Mouse (Mus musculus) hindbrain, embryonic 10.5 days (tissue): Measurements from ENCODE around the gene Tbc1d30. TPM values are rescaled to one million over a fixed set of nuclear protein-coding genes. Genes with fewer than 3 reads are reported as not detected.

ENCODE experiments used
- DNase-seq: peaks from one replicate; pipeline ENCODE4 v3.0.0-alpha.2; 2017; ENCODE audit warnings: low spot score
- H3K27ac ChIP-seq: fragments of 300-500 bp; sonication (generic); 2 replicates; pipeline ENCODE4 v1.5.1; 2016; ENCODE audit warnings: mild to moderate bottlenecking, moderate library complexity
- H3K27me3 ChIP-seq: fragments of 300-500 bp; sonication (generic); 2 replicates; pipeline ENCODE4 v1.6.1; 2016; ENCODE audit warnings: mild to moderate bottlenecking; ENCODE audit not compliant: poor library complexity, insufficient read depth, severe bottlenecking
- H3K36me3 ChIP-seq: fragments of 300-500 bp; sonication (generic); 2 replicates; pipeline ENCODE4 v1.6.1; 2016; ENCODE audit warnings: mild to moderate bottlenecking, moderate library complexity
- H3K4me1 ChIP-seq: fragments of 300-500 bp; sonication (generic); replicated peaks from 2 replicates; pipeline ENCODE4 v1.6.1; 2016; ENCODE audit warnings: mild to moderate bottlenecking
- H3K4me3 ChIP-seq: fragments of 300-500 bp; sonication (generic); 2 replicates; pipeline ENCODE4 v1.5.1; 2016; ENCODE audit warnings: mild to moderate bottlenecking, moderate library complexity
- H3K9me3 ChIP-seq: fragments of 300-500 bp; sonication (generic); 2 replicates; pipeline ENCODE4 v1.6.1; 2016; ENCODE audit warnings: mild to moderate bottlenecking, moderate library complexity
- WGBS: fragments of 180-500 bp; shearing (Covaris S2); methylation state at CpG from one replicate; pipeline ENCODE4 v1.1.7; 2016; 5-methylcytosine and 5-hydroxymethylcytosine counted together
- polyA plus RNA-seq: library from polyadenylated mRNA; unstranded; fragments of >200 nt; fragmentation: Nextera tagmentation; extraction: Ambion mirVana; gene quantifications from 2 replicates; pipeline ENCODE4 v1.2.1, GENCODE M21; 2016

Tbc1d30 gene
- polyA plus RNA-seq, 1 experiment from 2014 or later: 4.1 TPM

- no peak for DNase-seq
- H3K36me3 ChIP-seq: no peaks in the 10 kb centered on the region
- no peak overlapping the region for H3K27ac ChIP-seq
- 0 out of 2 replicates have a peak, but pooled peaks cover 3% of the 10 kb centered on the region for H3K4me1 ChIP-seq
- no peaks in the 10 kb centered on the region for H3K9me3 ChIP-seq
- H3K27me3 ChIP-seq: no peaks in the 10 kb centered on the region
- WGBS: 96% methylated on average over 4 of the region's 4 CpGs
- no peak overlapping the region for H3K4me3 ChIP-seq
Measured at GRCm38 (mm10) chr10:121249820-121250219, 101.3 kb downstream of the Tbc1d30 start.

GRCm38 (mm10) chr10:121247545-121247944 is 103.5 kb downstream of the Tbc1d30 start:
- WGBS: 94% methylated on average over 11 of the region's 11 CpGs
- H3K4me1 ChIP-seq: 0 out of 2 replicates have a peak, but pooled peaks cover 3% of the 10 kb centered on the region
- no peaks in the 10 kb centered on the region for H3K36me3 ChIP-seq
- H3K27ac ChIP-seq: no peak overlapping the region
- H3K27me3 ChIP-seq: no peaks in the 10 kb centered on the region
- H3K9me3 ChIP-seq: no peaks in the 10 kb centered on the region
- no peak for DNase-seq
- H3K4me3 ChIP-seq: no peak overlapping the region

GRCm38 (mm10) chr10:121246971-121247370 is 104.1 kb downstream of the Tbc1d30 start:
- WGBS: 82% methylated on average over 21 of the region's 21 CpGs
- no peak overlapping the region for H3K4me3 ChIP-seq
- no peaks in the 10 kb centered on the region for H3K27me3 ChIP-seq
- H3K9me3 ChIP-seq: no peaks in the 10 kb centered on the region
- no peak overlapping the region for H3K27ac ChIP-seq
- no peak for DNase-seq
- 0 out of 2 replicates have a peak, but pooled peaks cover 3% of the 10 kb centered on the region for H3K4me1 ChIP-seq
- no peaks in the 10 kb centered on the region for H3K36me3 ChIP-seq

- no peaks in the 10 kb centered on the region for H3K36me3 ChIP-seq
- H3K27ac ChIP-seq: no peak overlapping the region
- 89% methylated on average over 23 of the region's 23 CpGs for WGBS
- H3K27me3 ChIP-seq: no peaks in the 10 kb centered on the region
- DNase-seq: no peak
- no peaks in the 10 kb centered on the region for H3K9me3 ChIP-seq
- 0 out of 2 replicates have a peak, but pooled peaks cover 1% of the 10 kb centered on the region for H3K4me1 ChIP-seq
- no peak overlapping the region for H3K4me3 ChIP-seq
Measured at GRCm38 (mm10) chr10:121243373-121244207, 107.5 kb downstream of the Tbc1d30 start.

- Histone ChIP-seq H3K4me3 (no peak overlapping the region), H3K27me3 (no peaks in the 10 kb centered on the region), H3K4me1 (0 out of 2 replicates have a peak, but pooled peaks cover 3% of the 10 kb centered on the region), H3K36me3 (no peaks in the 10 kb centered on the region), H3K27ac (no peak overlapping the region), H3K9me3 (no peaks in the 10 kb centered on the region)
- DNase-seq: no peak
- WGBS: 82% methylated on average over 10 of the region's 10 CpGs
Measured at GRCm38 (mm10) chr10:121242596-121242995, 108.5 kb downstream of the Tbc1d30 start.

- no peak for DNase-seq
- Histone ChIP-seq H3K4me3 (no peak overlapping the region), H3K36me3 (no peaks in the 10 kb centered on the region), H3K27ac (no peak overlapping the region), H3K4me1 (0 out of 2 replicates have a peak, but pooled peaks cover 3% of the 10 kb centered on the region), H3K9me3 (no peaks in the 10 kb centered on the region), H3K27me3 (no peaks in the 10 kb centered on the region)
- WGBS: 91% methylated on average over 10 of the region's 10 CpGs
Measured at GRCm38 (mm10) chr10:121239065-121239464, 112.0 kb downstream of the Tbc1d30 start.

- Histone ChIP-seq H3K4me3 (no peak overlapping the region), H3K36me3 (no peaks in the 10 kb centered on the region), H3K27me3 (no peaks in the 10 kb centered on the region), H3K4me1 (0 out of 2 replicates have a peak, but pooled peaks cover 3% of the 10 kb centered on the region), H3K27ac (no peak overlapping the region), H3K9me3 (no peaks in the 10 kb centered on the region)
- DNase-seq: no peak
- 69% methylated on average over 16 of the region's 16 CpGs for WGBS
Measured at GRCm38 (mm10) chr10:121238551-121238950, 112.5 kb downstream of the Tbc1d30 start.

GRCm38 (mm10) chr10:121237377-121237776 is 113.7 kb downstream of the Tbc1d30 start:
- no peaks in the 10 kb centered on the region for H3K36me3 ChIP-seq
- 0 out of 2 replicates have a peak, but pooled peaks cover 3% of the 10 kb centered on the region for H3K4me1 ChIP-seq
- H3K27ac ChIP-seq: no peak overlapping the region
- no peaks in the 10 kb centered on the region for H3K27me3 ChIP-seq
- WGBS: 82% methylated on average over 5 of the region's 5 CpGs
- no peak overlapping the region for H3K4me3 ChIP-seq
- no peaks in the 10 kb centered on the region for H3K9me3 ChIP-seq
- DNase-seq: no peak

- no peak overlapping the region for H3K4me3 ChIP-seq
Measured at GRCm38 (mm10) chr10:121235167-121235824, 115.8 kb downstream of the Tbc1d30 start.

GRCm38 (mm10) chr10:121234476-121234875 is 116.6 kb downstream of the Tbc1d30 start:
- no peak for DNase-seq
- H3K4me3 ChIP-seq: no peak overlapping the region
- peaks cover 10% of the 10 kb centered on the region; the same call in 1 of the 2 replicates for H3K9me3 ChIP-seq
- 0 out of 2 replicates have a peak, but pooled peaks cover 3% of the 10 kb centered on the region for H3K4me1 ChIP-seq
- no peaks in the 10 kb centered on the region for H3K27me3 ChIP-seq
- 79% methylated on average over 3 of the region's 3 CpGs for WGBS
- no peaks in the 10 kb centered on the region for H3K36me3 ChIP-seq
- no peak overlapping the region for H3K27ac ChIP-seq

More at GRCm38 (mm10) chr10:121235167-121235824, 115.8 kb downstream of the Tbc1d30 start:
- H3K36me3 ChIP-seq: no peaks in the 10 kb centered on the region
- WGBS: 85% methylated on average over 10 of the region's 10 CpGs
- H3K27me3 ChIP-seq: no peaks in the 10 kb centered on the region
- no peak overlapping the region for H3K27ac ChIP-seq
- DNase-seq: no peak
- H3K9me3 ChIP-seq: peaks cover 10% of the 10 kb centered on the region; the same call in 1 of the 2 replicates
- 0 out of 2 replicates have a peak, but pooled peaks cover 3% of the 10 kb centered on the region for H3K4me1 ChIP-seq

- DNase-seq: no peak
- no peak overlapping the region for H3K4me3 ChIP-seq
- H3K27ac ChIP-seq: no peak overlapping the region
- H3K4me1 ChIP-seq: no peaks in the 10 kb centered on the region
- WGBS: 91% methylated on average over 15 of the region's 15 CpGs
- H3K27me3 ChIP-seq: no peaks in the 10 kb centered on the region
- H3K9me3 ChIP-seq: peaks cover 10% of the 10 kb centered on the region; the same call in 1 of the 2 replicates
- H3K36me3 ChIP-seq: no peaks in the 10 kb centered on the region
Measured at GRCm38 (mm10) chr10:121228422-121228953, 122.6 kb downstream of the Tbc1d30 start.

GRCm38 (mm10) chr10:121227988-121228409 is 123.1 kb downstream of the Tbc1d30 start:
- no peaks in the 10 kb centered on the region for H3K4me1 ChIP-seq
- H3K36me3 ChIP-seq: no peaks in the 10 kb centered on the region
- no peak overlapping the region for H3K27ac ChIP-seq
- no peak for DNase-seq
- H3K27me3 ChIP-seq: no peaks in the 10 kb centered on the region
- WGBS: 67% methylated on average over 16 of the region's 16 CpGs
- H3K9me3 ChIP-seq: peaks cover 10% of the 10 kb centered on the region; the same call in 1 of the 2 replicates
- H3K4me3 ChIP-seq: no peak overlapping the region
